Comparison of ENCODE assay signal across 16 mouse cellular contexts in genomic region chr8:54375373-54376098, GRCm38 (mm10).
DNase-seq lines count a peak whose midpoint lies in the region; ATAC-seq and TF ChIP-seq lines count a peak whose summit lies in the region.
"Had no signal": no experiment of that assay in that cellular context is flagged by ENCODE, and none has a peak within 500 bp of the region (broad histone marks: within the 10 kb centered on the region; RNA-seq: fewer than 3 reads in every experiment).

No protein-coding gene starts in this region.

- no peak overlapping the region for H3K4me2 ChIP-seq in heart, embryonic 12.5 days
- no peak overlapping the region for H3K4me2 ChIP-seq in lung, embryonic 14.5 days
- H3K4me2 ChIP-seq: embryonic facial prominence, embryonic 12.5 days; forebrain, embryonic 15.5 days; hindbrain, embryonic 14.5 days; midbrain, embryonic 13.5 days; neural tube, embryonic 13.5 days had no signal

- H3K9ac ChIP-seq in heart, embryonic 12.5 days: no peak overlapping the region
- no peak overlapping the region for H3K9ac ChIP-seq in lung, embryonic 14.5 days
- H3K9ac ChIP-seq: embryonic facial prominence, embryonic 12.5 days; forebrain, embryonic 15.5 days; hindbrain, embryonic 14.5 days; midbrain, embryonic 13.5 days; neural tube, embryonic 13.5 days had no signal

- ATAC-seq in heart, embryonic 12.5 days (ENCODE audit: insufficient number of reproducible peaks, low FRiP score): no peak
- ATAC-seq in lung, embryonic 14.5 days (ENCODE audit: insufficient read depth): no peak
- ATAC-seq: forebrain, embryonic 15.5 days; midbrain, embryonic 13.5 days had no signal

- 26% methylated on average over 3 of the region's 3 CpGs for WGBS in heart, embryonic 12.5 days
- 68% methylated on average over 3 of the region's 3 CpGs for WGBS in lung, embryonic 14.5 days

- no peak for TF ChIP-seq CTCF in lung, embryonic 14.5 days (IDR thresholded peaks at IDR 0.05; ENCODE audit: low read depth)

- H3K27me3 ChIP-seq in heart, embryonic 12.5 days (replicated peaks): no peaks in the 10 kb centered on the region
- H3K27me3 ChIP-seq in lung, embryonic 14.5 days (ENCODE audit: insufficient read depth, low read length): no peaks in the 10 kb centered on the region
- H3K27me3 ChIP-seq: embryonic facial prominence, embryonic 12.5 days; forebrain, embryonic 15.5 days; midbrain, embryonic 13.5 days; neural tube, embryonic 13.5 days had no signal

- H3K4me3 ChIP-seq in heart, embryonic 12.5 days: no peak overlapping the region
- no peak overlapping the region for H3K4me3 ChIP-seq in lung, embryonic 14.5 days (ENCODE audit: low read depth, low read length)
- H3K4me3 ChIP-seq: embryonic facial prominence, embryonic 12.5 days; forebrain, embryonic 15.5 days; midbrain, embryonic 13.5 days; neural tube, embryonic 13.5 days had no signal

- no peaks in the 10 kb centered on the region; the same call in 1 of the 2 replicates for H3K4me1 ChIP-seq in heart, embryonic 12.5 days (replicated peaks)
- H3K4me1 ChIP-seq in lung, embryonic 14.5 days (ENCODE audit: insufficient read depth): no peaks in the 10 kb centered on the region
- H3K4me1 ChIP-seq: embryonic facial prominence, embryonic 12.5 days; forebrain, embryonic 15.5 days; midbrain, embryonic 13.5 days; neural tube, embryonic 13.5 days had no signal

- peak overlapping the region; percentile 54; the same call in 1 of the 2 replicates for H3K27ac ChIP-seq in heart, embryonic 12.5 days (ENCODE audit: poor library complexity, severe bottlenecking)
- no peak overlapping the region for H3K27ac ChIP-seq in lung, embryonic 14.5 days (ENCODE audit: low read depth)
- H3K27ac ChIP-seq: embryonic facial prominence, embryonic 12.5 days; forebrain, embryonic 15.5 days; hindbrain, embryonic 14.5 days; midbrain, embryonic 13.5 days; neural tube, embryonic 13.5 days had no signal

- no peaks in the 10 kb centered on the region for H3K9me3 ChIP-seq in heart, embryonic 12.5 days (replicated peaks)
- H3K9me3 ChIP-seq in lung, embryonic 14.5 days (ENCODE audit: low read depth, low read length): no peaks in the 10 kb centered on the region
- H3K9me3 ChIP-seq: embryonic facial prominence, embryonic 12.5 days; forebrain, embryonic 15.5 days; midbrain, embryonic 13.5 days; neural tube, embryonic 13.5 days had no signal

- DNase-seq in heart, adult 18-20 months: no peak
- DNase-seq in left cerebral cortex, adult 11 months (ENCODE audit: low spot score): peak; percentile 19
- no peak for DNase-seq in left cerebral cortex, adult 18-20 months (ENCODE audit: low spot score in 2 of 2)
- DNase-seq in lung, embryonic 14.5 days: peak; percentile 71
- DNase-seq in lung, postnatal 25 days (ENCODE audit: low spot score): peak; percentile 10
- DNase-seq in adipocyte (ENCODE audit: low spot score): no peak
- DNase-seq: B cell, adult 2 months; cerebellum, adult 9-10 months; heart, postnatal 36 days; liver had no signal

- no peaks in the 10 kb centered on the region for H3K36me3 ChIP-seq in heart, embryonic 12.5 days
- no peaks in the 10 kb centered on the region for H3K36me3 ChIP-seq in lung, embryonic 14.5 days (ENCODE audit: insufficient read depth)
- H3K36me3 ChIP-seq: embryonic facial prominence, embryonic 12.5 days; forebrain, embryonic 15.5 days; midbrain, embryonic 13.5 days; neural tube, embryonic 13.5 days had no signal

Comparison
In these comparisons a context has a peak if more than half of its experiments do, and no peak if none do; other contexts are left out.
1. DNase-seq: peak in left cerebral cortex, adult 11 months (single experiment), lung, embryonic 14.5 days (single experiment) and lung, postnatal 25 days (single experiment); none in heart, adult 18-20 months (0 of 2), left cerebral cortex, adult 18-20 months (0 of 2) and adipocyte (single experiment).